Mouse (Mus musculus) G1E (cell line): Measurements from ENCODE around the gene Atp6v1f.

Experiments
- CTCF ChIP-seq: IDR thresholded peaks from 2 replicates; pipeline ENCODE4 v1.5.1; 2012; ENCODE audit warnings: low read depth, low read length, inconsistent platforms, mixed read lengths
- GATA1 ChIP-seq: IDR thresholded peaks from 2 replicates; pipeline ENCODE4 v1.6.1; 2012; ENCODE audit warnings: borderline replicate concordance, low read length, inconsistent platforms, mixed read lengths
- POLR2AphosphoS5 ChIP-seq: IDR thresholded peaks from 2 replicates; pipeline ENCODE4 v1.6.1; 2012; ENCODE audit warnings: low read depth, low read length, inconsistent platforms; ENCODE audit not compliant: insufficient replicate concordance
- TAL1 ChIP-seq: conservative IDR thresholded peaks from 2 replicates; pipeline ENCODE4 v1.6.1; 2012; ENCODE audit warnings: low read depth, low read length, inconsistent platforms, mixed read lengths

DNA sequence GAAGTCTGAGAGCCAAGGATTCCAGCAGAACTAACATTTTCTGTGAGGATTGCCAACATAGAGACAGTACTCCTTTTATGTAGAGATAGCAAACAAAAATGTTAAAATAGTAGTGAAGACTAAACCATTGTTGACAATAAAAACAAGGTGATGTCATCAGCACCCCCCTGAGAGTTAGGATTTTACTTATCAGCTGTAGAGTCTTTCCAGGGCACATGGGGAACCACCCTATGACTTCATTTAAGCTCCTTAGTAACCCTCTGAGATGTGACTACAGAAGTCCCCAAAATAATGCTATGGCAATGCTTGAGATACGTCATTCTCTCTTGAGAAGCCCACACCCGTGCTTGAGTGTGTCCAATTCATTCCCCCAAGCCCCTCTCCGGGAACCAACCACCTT, 4.1 kb upstream of the Atp6v1f start:
- no peak for TF ChIP-seq CTCF
- TF ChIP-seq GATA1: no peak
- no peak for TF ChIP-seq TAL1
- TF ChIP-seq POLR2AphosphoS5: no peak
